ENCODE assay signal across 32 mouse cellular contexts in the genomic region with DNA sequence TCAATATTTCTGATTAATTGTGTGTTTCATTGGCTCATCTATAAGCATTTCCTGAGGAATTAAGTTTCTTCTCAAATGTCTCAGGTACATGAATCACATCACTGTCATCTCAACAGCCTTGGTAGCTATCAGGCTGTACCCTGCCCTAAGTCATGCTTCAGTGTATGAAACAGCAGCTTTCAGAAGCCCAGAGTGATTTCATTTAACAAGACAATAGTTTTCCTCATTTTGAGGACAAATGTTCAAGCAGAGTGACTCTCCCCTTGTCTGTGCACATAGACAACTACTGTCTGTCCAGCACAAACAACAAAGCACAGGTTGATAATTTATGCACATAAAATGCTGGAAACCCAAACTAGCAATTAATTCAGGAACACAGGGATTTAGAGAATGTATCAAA.
"Had no signal": no experiment of that assay in that cellular context is flagged by ENCODE, and none has a peak within 500 bp of the region (broad histone marks: within the 10 kb centered on the region; RNA-seq: fewer than 3 reads in every experiment).

No protein-coding gene starts in this region.

- H3K9ac ChIP-seq: limb, embryonic 12.5 days; limb, embryonic 13.5 days; limb, embryonic 15.5 days; liver, embryonic 12.5 days; liver, embryonic 13.5 days; liver, embryonic 14.5 days; liver, embryonic 15.5 days; liver, postnatal 0 days; lung, embryonic 14.5 days; lung, embryonic 15.5 days; midbrain, embryonic 12.5 days; midbrain, embryonic 13.5 days; midbrain, embryonic 15.5 days; neural tube, embryonic 12.5 days had no signal

- H3K36me3 ChIP-seq: limb, embryonic 10.5 days; limb, embryonic 12.5 days; limb, embryonic 13.5 days; limb, embryonic 15.5 days; liver, embryonic 12.5 days; liver, embryonic 13.5 days; liver, embryonic 15.5 days; lung, embryonic 15.5 days; midbrain, embryonic 10.5 days; midbrain, embryonic 12.5 days; midbrain, embryonic 13.5 days; midbrain, embryonic 15.5 days; neural tube, embryonic 12.5 days had no signal

- H3K4me1 ChIP-seq: limb, embryonic 10.5 days; limb, embryonic 12.5 days; limb, embryonic 13.5 days; limb, embryonic 15.5 days; liver, embryonic 12.5 days; liver, embryonic 13.5 days; liver, embryonic 15.5 days; lung, embryonic 15.5 days; megakaryocyte, embryonic 14.5 days; midbrain, embryonic 10.5 days; midbrain, embryonic 12.5 days; midbrain, embryonic 13.5 days; midbrain, embryonic 15.5 days; neural tube, embryonic 12.5 days had no signal

- H3K27ac ChIP-seq: limb, embryonic 10.5 days; limb, embryonic 12.5 days; limb, embryonic 13.5 days; limb, embryonic 15.5 days; liver, embryonic 12.5 days; liver, embryonic 13.5 days; liver, embryonic 14.5 days; liver, embryonic 15.5 days; lung, embryonic 15.5 days; macrophage; midbrain, embryonic 10.5 days; midbrain, embryonic 12.5 days; midbrain, embryonic 13.5 days; midbrain, embryonic 15.5 days; neural tube, embryonic 12.5 days had no signal

- H3K9me3 ChIP-seq: liver, embryonic 15.5 days; midbrain, embryonic 15.5 days had no signal

- ATAC-seq: liver, embryonic 12.5 days; liver, postnatal 0 days; lung, postnatal 0 days; midbrain, embryonic 13.5 days; midbrain, embryonic 15.5 days; midbrain, embryonic 16.5 days had no signal

- H3K27me3 ChIP-seq: limb, embryonic 12.5 days; limb, embryonic 13.5 days; limb, embryonic 15.5 days; liver, embryonic 12.5 days; liver, embryonic 13.5 days; liver, embryonic 15.5 days; lung, embryonic 15.5 days; megakaryocyte, embryonic 14.5 days; midbrain, embryonic 12.5 days; midbrain, embryonic 13.5 days; midbrain, embryonic 15.5 days; neural tube, embryonic 12.5 days had no signal

- DNase-seq: left cerebral cortex, postnatal 4 days; liver; liver, embryonic 13.5 days; liver, postnatal 0 days; lung, adult 18-20 months; lung, adult 2 months; lung, embryonic 14.5 days; lung, postnatal 10 days; lung, postnatal 14 days; lung, postnatal 36 days; lung, postnatal 4 days; midbrain, embryonic 14.5 days had no signal

- H3K4me3 ChIP-seq: limb, embryonic 10.5 days; limb, embryonic 12.5 days; limb, embryonic 13.5 days; limb, embryonic 15.5 days; liver, embryonic 12.5 days; liver, embryonic 13.5 days; liver, embryonic 15.5 days; lung, embryonic 15.5 days; megakaryocyte, embryonic 14.5 days; midbrain, embryonic 10.5 days; midbrain, embryonic 12.5 days; midbrain, embryonic 13.5 days; midbrain, embryonic 15.5 days; myocyte; neural tube, embryonic 12.5 days had no signal

- H3K4me2 ChIP-seq: limb, embryonic 12.5 days; limb, embryonic 13.5 days; limb, embryonic 15.5 days; liver, embryonic 11.5 days; liver, embryonic 12.5 days; liver, embryonic 13.5 days; liver, embryonic 15.5 days; lung, embryonic 14.5 days; lung, embryonic 15.5 days; midbrain, embryonic 11.5 days; midbrain, embryonic 12.5 days; midbrain, embryonic 13.5 days; midbrain, embryonic 15.5 days; neural tube, embryonic 12.5 days had no signal
